Mouse (Mus musculus): ENCODE results near the gene Gm9008.
"Not testable (repeated sequence)": the region's sequence is repeated elsewhere in the genome, so short reads cannot be mapped to it uniquely, and the experiment has no call there.

The Gm9008 gene

GRCm38 (mm10) chr6:76497054-76497835 is at the start of gene Gm9008:
Gm9008 (minus strand) TSS chr6:76497784.
- DNase-seq (ENCODE audit: low read depth): not testable (repeated sequence)

DNA sequence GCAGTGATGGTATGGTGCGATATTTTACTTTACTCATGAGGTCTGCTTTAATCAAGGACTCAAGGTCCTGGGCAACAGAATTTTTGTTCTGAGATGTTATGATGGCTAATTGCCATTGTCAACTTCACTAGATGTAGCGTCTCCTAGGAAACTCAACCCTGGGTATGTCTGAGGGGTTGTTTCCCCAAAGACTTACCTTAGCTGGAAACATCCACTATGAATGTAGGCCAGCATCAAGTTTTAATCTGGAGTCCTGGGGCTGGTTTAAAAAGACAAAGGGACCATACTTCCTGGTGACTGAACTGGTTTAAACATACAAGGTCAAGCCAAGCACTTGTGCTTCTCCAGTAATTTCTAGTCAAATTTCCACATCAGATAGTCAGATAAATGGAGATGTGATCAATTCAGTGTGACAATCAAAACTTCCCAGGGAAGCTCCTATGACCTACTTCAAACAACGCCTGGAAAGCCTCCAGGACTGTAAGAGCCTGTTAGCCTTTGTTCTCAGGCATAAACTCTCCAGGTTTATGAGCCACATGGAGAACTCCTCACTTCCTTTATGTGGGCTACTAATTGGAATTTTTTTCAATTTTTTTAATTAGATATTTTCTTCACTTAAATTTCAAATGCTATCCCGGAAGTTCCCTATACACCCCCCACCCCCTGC is 24.5 kb upstream of the Gm9008 start:
- DNase-seq (ENCODE audit: low read depth): no peak

DNA sequence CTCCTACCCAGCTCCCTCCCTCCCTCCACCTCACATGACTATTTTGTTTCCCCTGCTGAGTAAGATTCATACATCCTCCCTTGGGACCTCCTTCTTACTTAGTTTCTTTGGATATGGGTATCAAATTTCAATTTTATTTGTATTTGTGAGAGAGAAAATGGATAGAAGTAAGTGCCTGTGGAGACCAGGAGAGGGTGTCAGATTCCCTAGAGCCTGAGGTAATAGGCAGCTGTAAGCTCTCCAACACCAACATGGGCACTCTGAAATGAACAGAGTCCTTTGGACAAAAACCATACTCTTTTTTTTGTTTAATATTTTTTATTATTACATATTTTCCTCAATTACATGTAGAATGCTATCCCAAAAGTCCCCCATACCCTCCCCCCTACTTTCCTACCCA is 12.6 kb upstream of the Gm9008 start:
- DNase-seq (ENCODE audit: low read depth): no peak

- not testable (repeated sequence) for DNase-seq (ENCODE audit: low read depth)
These were observed 1.2 kb downstream of the Gm9008 start for GRCm38 (mm10) chr6:76496335-76496734.

GRCm38 (mm10) chr6:76468194-76468593 is 29.4 kb downstream of the Gm9008 start:
- DNase-seq (ENCODE audit: low read depth): no peak
